Mouse (Mus musculus) urinary bladder, adult 18-20 months (tissue): ENCODE measurements at regions not wholly inside any gene's neighbourhood (a gene's known extent, or its start where the extent isn't known, plus 50 kb on each side); places are given as distances from the start of the nearest gene placed in this dataset.

Source experiments
- DNase-seq, 2 experiments: peaks; one replicate each; pipeline ENCODE4 v3.0.0; 2022; ENCODE audit warnings: low spot score in 2 of 2, mixed read lengths in 2 of 2

- no peak for DNase-seq
Measured at GRCm38 (mm10) chr16:90614137-90614536, 113.1 kb downstream of the Mis18a start.

GRCm38 (mm10) chr16:90610097-90610808, 117.0 kb downstream of the Mis18a start:
- DNase-seq = no peak

GRCm38 (mm10) chr16:90599329-90599870, 127.8 kb downstream of the Mis18a start:
- DNase-seq = no peak

GRCm38 (mm10) chr16:90598727-90599126, 128.5 kb downstream of the Mis18a start:
- no peak for DNase-seq

GRCm38 (mm10) chr16:90592721-90593481, 134.3 kb downstream of the Mis18a start:
- DNase-seq = no peak

GRCm38 (mm10) chr16:90585171-90585570, 142.0 kb downstream of the Mis18a start:
- DNase-seq = no peak

GRCm38 (mm10) chr16:90580411-90580810, 146.8 kb downstream of the Mis18a start:
- DNase-seq = no peak

- DNase-seq = no peak
Measured at GRCm38 (mm10) chr16:90571107-90571506, 156.1 kb downstream of the Mis18a start.

- DNase-seq = no peak
Measured at GRCm38 (mm10) chr16:90569826-90570225, 157.4 kb downstream of the Mis18a start.

GRCm38 (mm10) chr16:90565182-90565581, 162.0 kb downstream of the Mis18a start:
- no peak for DNase-seq

GRCm38 (mm10) chr16:90553120-90553519, 167.3 kb downstream of the Hunk start:
- no peak for DNase-seq

GRCm38 (mm10) chr16:90551041-90551440, 165.2 kb downstream of the Hunk start:
- DNase-seq = no peak

- no peak for DNase-seq
Measured at GRCm38 (mm10) chr16:90550058-90550795, 164.4 kb downstream of the Hunk start.
